Mouse (Mus musculus) frontal cortex, postnatal 10 days (tissue): ENCODE measurements around the gene Tmem120a.

Source experiments
- DNase-seq, 2 experiments: peaks; one replicate each; pipeline ENCODE4 v3.0.0; 2022; ENCODE audit warnings: low spot score in 2 of 2, mixed read lengths in 1 of 2

Gene Tmem120a

GRCm38 (mm10) chr5:135710599-135711214 lies 33.5 kb downstream of the Tmem120a start:
- no peak for DNase-seq

- DNase-seq = no peak
These were observed 34.5 kb downstream of the Tmem120a start for GRCm38 (mm10) chr5:135709716-135710115.

- DNase-seq = no peak
These were observed 36.4 kb downstream of the Tmem120a start for GRCm38 (mm10) chr5:135707855-135708254.

GRCm38 (mm10) chr5:135707039-135707438 lies 37.2 kb downstream of the Tmem120a start:
- no peak for DNase-seq

GRCm38 (mm10) chr5:135705383-135705782 lies 38.9 kb downstream of the Tmem120a start:
- no peak for DNase-seq

GRCm38 (mm10) chr5:135703431-135703830 lies 40.8 kb downstream of the Tmem120a start:
- no peak for DNase-seq

GRCm38 (mm10) chr5:135702682-135703192 lies 41.5 kb downstream of the Tmem120a start:
- DNase-seq = no peak

GRCm38 (mm10) chr5:135702190-135702589 lies 42.1 kb downstream of the Tmem120a start:
- DNase-seq = no peak

GRCm38 (mm10) chr5:135701601-135702000 lies 42.6 kb downstream of the Tmem120a start:
- no peak for DNase-seq

GRCm38 (mm10) chr5:135697711-135698111 lies 46.5 kb downstream of the Tmem120a start:
- no peak for DNase-seq

- DNase-seq = no peak
These were observed 48.9 kb downstream of the Tmem120a start for GRCm38 (mm10) chr5:135695277-135695721.

GRCm38 (mm10) chr5:135693281-135693853 lies 50.9 kb downstream of the Tmem120a start:
- no peak for DNase-seq

GRCm38 (mm10) chr5:135691266-135691665 lies 53.0 kb downstream of the Tmem120a start:
- DNase-seq = no peak

- no peak for DNase-seq
These were observed 53.8 kb downstream of the Tmem120a start for GRCm38 (mm10) chr5:135690401-135690800.
